Mouse (Mus musculus) midbrain, embryonic 10.5 days (tissue): Measurements from ENCODE around the gene Gm33815. TPM values are rescaled to one million over a fixed set of nuclear protein-coding genes. Genes with fewer than 3 reads are reported as not detected.
"Not testable (repeated sequence)": the region's sequence is repeated elsewhere in the genome, so short reads cannot be mapped to it uniquely, and the experiment has no call there.

Experiments
- DNase-seq: peaks from one replicate; pipeline ENCODE4 v3.0.0-alpha.2; 2017; ENCODE audit warnings: low spot score
- H3K27ac ChIP-seq: fragments of 300-500 bp; sonication (generic); replicated peaks from 2 replicates; pipeline ENCODE4 v1.5.1; 2016; ENCODE audit warnings: mild to moderate bottlenecking
- H3K27me3 ChIP-seq: fragments of 300-500 bp; sonication (generic); 2 replicates; pipeline ENCODE4 v1.6.1; 2016; ENCODE audit warnings: low read depth, mild to moderate bottlenecking; ENCODE audit not compliant: poor library complexity, severe bottlenecking
- H3K36me3 ChIP-seq: fragments of 300-500 bp; sonication (generic); 2 replicates; pipeline ENCODE4 v1.6.1; 2016; ENCODE audit warnings: mild to moderate bottlenecking, moderate library complexity
- H3K4me1 ChIP-seq: fragments of 300-500 bp; sonication (generic); 2 replicates; pipeline ENCODE4 v1.6.1; 2016
- H3K4me3 ChIP-seq: fragments of 300-500 bp; sonication (generic); 2 replicates; pipeline ENCODE4 v1.5.1; 2016; ENCODE audit warnings: mild to moderate bottlenecking, moderate library complexity
- H3K9me3 ChIP-seq: fragments of 300-500 bp; sonication (generic); replicated peaks from 2 replicates; pipeline ENCODE4 v1.6.1; 2016; ENCODE audit warnings: mild to moderate bottlenecking
- WGBS: fragments of 180-500 bp; shearing (Covaris S2); methylation state at CpG from one replicate; pipeline ENCODE4 v1.1.7; 2016; 5-methylcytosine and 5-hydroxymethylcytosine counted together
- polyA plus RNA-seq: library from polyadenylated mRNA; unstranded; fragments of >200 nt; fragmentation: Nextera tagmentation; extraction: Ambion mirVana; gene quantifications from 2 replicates; pipeline ENCODE4 v1.2.1, GENCODE M21; 2016

Gm33815 gene
- polyA plus RNA-seq: not detected in 2 replicates

GRCm38 (mm10) chrY:69320832-69321231 is at the start of gene Gm33815:
Gene Gm33815, plus strand, starts transcription at chrY:69321132.
- no CpG with 5 or more reads among the region's 1 CpGs for WGBS
- not testable (repeated sequence) for H3K27ac ChIP-seq, H3K4me3 ChIP-seq, H3K27me3 ChIP-seq, DNase-seq, H3K4me1 ChIP-seq, H3K36me3 ChIP-seq, H3K9me3 ChIP-seq
